Mouse (Mus musculus): ENCODE measurements around the gene 1700029H14Rik. TPM values are rescaled to one million over a fixed set of nuclear protein-coding genes. Genes with fewer than 3 reads are reported as not detected.

Gene 1700029H14Rik
- total RNA-seq (2023) = 7.9 to 14.9 TPM (median 9.0 TPM) in 4 replicates

DNA sequence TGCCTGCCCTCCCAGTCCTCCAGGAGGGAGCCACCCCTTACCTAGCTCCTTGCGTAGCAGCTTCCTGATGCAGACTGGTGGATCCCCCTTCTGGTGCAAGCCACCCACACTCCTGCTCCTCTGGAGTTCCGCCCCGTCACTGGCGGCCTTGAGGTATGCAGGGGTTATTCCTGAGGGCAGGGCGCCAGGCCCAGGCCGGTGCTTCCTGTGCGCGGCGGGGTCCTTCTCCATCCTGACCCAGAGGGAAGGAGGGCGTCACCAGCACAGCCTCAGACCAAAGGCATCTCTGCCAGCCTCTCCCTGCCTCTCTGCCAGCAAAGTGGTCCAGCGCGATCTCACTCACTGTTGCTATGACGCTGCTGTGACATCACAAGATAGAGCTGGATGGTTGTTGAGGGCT is at the start of gene 1700029H14Rik:
Gene 1700029H14Rik, minus strand, starts transcription at position 344 of the 400 bp plus-strand sequence.

Other genes with a start within 250 kb of the 1700029H14Rik start
- gene Tfdp1, start 223.7 kb downstream of the 1700029H14Rik start, total RNA-seq (2023) = 23.4 to 26.9 TPM (median 25.5 TPM) in 4 replicates
- gene Atp4b, start 165.6 kb downstream of the 1700029H14Rik start, total RNA-seq (2023) = not detected in 4 replicates
- 0.06 TPM in 1 of 4 replicates, not detected in the others for gene Grk1, start 157.4 kb downstream of the 1700029H14Rik start, total RNA-seq (2023)
- not detected in 4 replicates for gene Tmem255b, start 127.3 kb downstream of the 1700029H14Rik start, total RNA-seq (2023)
- 0.21 to 0.66 TPM (median 0.28 TPM) in 4 replicates for gene Gas6, start 68.0 kb downstream of the 1700029H14Rik start, total RNA-seq (2023)
- gene Rasa3, start 115.1 kb upstream of the 1700029H14Rik start, total RNA-seq (2023) = 323 to 329 TPM (median 328 TPM) in 4 replicates
- gene Cfap97d2, start 143.4 kb upstream of the 1700029H14Rik start, total RNA-seq (2023) = not detected in 4 replicates
- gene Cdc16, start 195.2 kb upstream of the 1700029H14Rik start, total RNA-seq (2023) = 37.4 to 45.4 TPM (median 38.3 TPM) in 4 replicates
- 24.1 to 35.9 TPM (median 30.7 TPM) in 4 replicates for gene Upf3a, start 223.2 kb upstream of the 1700029H14Rik start, total RNA-seq (2023)